Comparison of ENCODE assay signal across 19 mouse cellular contexts in genomic region chr16:43772358-43772757, GRCm38 (mm10). TPM values are rescaled to one million over a fixed set of nuclear protein-coding genes. Genes with fewer than 3 reads are reported as not detected.
DNase-seq lines count a peak whose midpoint lies in the region; ATAC-seq lines count a peak whose summit lies in the region.
"Had no signal": no experiment of that assay in that cellular context is flagged by ENCODE, and none has a peak within 500 bp of the region (broad histone marks: within the 10 kb centered on the region; RNA-seq: fewer than 3 reads in every experiment).

No protein-coding gene starts in this region.

- peak overlapping the region; percentile 37 for H3K4me2 ChIP-seq in heart, embryonic 13.5 days
- H3K4me2 ChIP-seq: embryonic facial prominence, embryonic 15.5 days; hindbrain, embryonic 14.5 days; liver, embryonic 11.5 days had no signal

- DNase-seq in heart, adult 8-10 months (ENCODE audit: low spot score), result peak; percentile 53
- peak; percentile 46 to 50 for DNase-seq in heart, postnatal 36 days
- peak; percentile 5 for DNase-seq in lung, postnatal 25 days (ENCODE audit: low spot score)
- DNase-seq in kidney, adult 8-10 months, result no peak
- DNase-seq in layer of hippocampus, adult 8-10 months (ENCODE audit: low spot score in 2 of 2), result no peak
- DNase-seq: adrenal gland, adult 2 months; cerebellum, adult 9-11 months; kidney, adult 9 months; kidney, postnatal 36 days; thymus, postnatal 25 days had no signal

- no peaks in the 10 kb centered on the region for H3K27me3 ChIP-seq in heart, embryonic 13.5 days (replicated peaks)
- H3K27me3 ChIP-seq: embryonic facial prominence, embryonic 15.5 days had no signal

- H3K9me3 ChIP-seq in heart, embryonic 13.5 days, result no peaks in the 10 kb centered on the region
- H3K9me3 ChIP-seq: embryonic facial prominence, embryonic 15.5 days had no signal

- 0 out of 2 replicates have a peak, but pooled peaks have one; percentile 14 for ATAC-seq in heart, embryonic 13.5 days (ENCODE audit: extremely low read depth, insufficient number of reproducible peaks, low FRiP score, low TSS enrichment)
- ATAC-seq in cerebellum, adult (ENCODE audit: insufficient number of reproducible peaks, low FRiP score, low TSS enrichment), result no peak
- ATAC-seq: forebrain, embryonic 16.5 days had no signal

- H3K36me3 ChIP-seq in heart, embryonic 13.5 days, result no peaks in the 10 kb centered on the region
- H3K36me3 ChIP-seq: embryonic facial prominence, embryonic 15.5 days had no signal

- H3K4me3 ChIP-seq in heart, embryonic 13.5 days, result no peak overlapping the region
- H3K4me3 ChIP-seq: embryonic facial prominence, embryonic 15.5 days had no signal

- H3K9ac ChIP-seq in heart, embryonic 13.5 days, result no peak overlapping the region
- H3K9ac ChIP-seq: embryonic facial prominence, embryonic 15.5 days; hindbrain, embryonic 14.5 days had no signal

- peaks cover 23% of the 10 kb centered on the region for H3K4me1 ChIP-seq in heart, embryonic 13.5 days
- H3K4me1 ChIP-seq: embryonic facial prominence, embryonic 15.5 days had no signal

- peak overlapping the region; percentile 79 for H3K27ac ChIP-seq in heart, embryonic 13.5 days (replicated peaks)
- H3K27ac ChIP-seq: embryonic facial prominence, embryonic 15.5 days; hindbrain, embryonic 14.5 days had no signal

- intact Hi-C loops in heart, postnatal 36 days (cut with DNase I), result no loop called here

- 16% methylated on average over 3 of the region's 3 CpGs for WGBS in heart, embryonic 13.5 days

RNA-seq across cellular contexts. Expression of gene Drd3, which starts 18.5 kb away (rescaled TPM):
- not detected for total RNA-seq in heart, adult 8-10 months (2022)
- not detected in 2 replicates for polyA plus RNA-seq in heart, embryonic 13.5 days (2015; fragmentation: Nextera tagmentation; extraction: Ambion mirVana)
- total RNA-seq in heart, postnatal 36 days (2021), result not detected
- under 1 TPM in 1 of 4 experiments, not detected in 3; 0.23 TPM for total RNA-seq in layer of hippocampus, adult 8-10 months (2022)
- total RNA-seq: adrenal gland, adult 2 months had no signal
- polyA plus RNA-seq: C2C12; embryonic facial prominence, embryonic 15.5 days; forebrain, embryonic 16.5 days; hindbrain, embryonic 14.5 days; intestine, embryonic 14.5 days; limb, embryonic 11.5 days; liver, embryonic 11.5 days had no signal

Comparison
In these comparisons a context has a peak if more than half of its experiments do, and no peak if none do; other contexts are left out.
1. DNase-seq: peak in heart, adult 8-10 months (single experiment), heart, postnatal 36 days (2 of 2) and lung, postnatal 25 days (single experiment); none in kidney, adult 8-10 months (0 of 2) and layer of hippocampus, adult 8-10 months (0 of 2).